Mouse (Mus musculus) myocyte (in vitro differentiated cells): ENCODE measurements around the gene Add1. TPM values are rescaled to one million over a fixed set of nuclear protein-coding genes. Genes with fewer than 3 reads are reported as not detected.

Experiments used
- H3K27me3 ChIP-seq: one replicate; pipeline ENCODE4 v1.6.1; 2011; ENCODE audit not compliant: control insufficient read depth, insufficient read depth, insufficient read length
- H3K36me3 ChIP-seq: one replicate; pipeline ENCODE4 v1.6.1; 2011; ENCODE audit not compliant: control insufficient read depth, insufficient read depth
- H3K4me2 ChIP-seq: one replicate; pipeline ENCODE4 v1.6.1; 2011; ENCODE audit warnings: low read depth, control low read depth
- H3K4me3 ChIP-seq: one replicate; pipeline ENCODE4 v1.5.1; 2011; ENCODE audit warnings: mild to moderate bottlenecking, control low read depth, moderate library complexity
- H3K79me2 ChIP-seq: one replicate; pipeline ENCODE4 v1.6.1; 2011; ENCODE audit not compliant: control insufficient read depth, insufficient read depth
- H3ac ChIP-seq: one replicate; pipeline ENCODE4 v1.6.1; 2011; ENCODE audit not compliant: control insufficient read depth, insufficient read length
- CEBPB ChIP-seq: IDR thresholded peaks from 2 replicates; pipeline ENCODE4 v1.6.1; 2011; ENCODE audit warnings: mild to moderate bottlenecking, moderate library complexity; ENCODE audit not compliant: poor library complexity, insufficient read depth, severe bottlenecking
- E2F4 ChIP-seq: IDR thresholded peaks from one replicate; pipeline ENCODE4 v1.6.1; 2011; ENCODE audit warnings: mild to moderate bottlenecking, control low read depth, moderate library complexity; ENCODE audit not compliant: insufficient read depth
- MAX ChIP-seq: IDR thresholded peaks from one replicate; pipeline ENCODE4 v1.6.1; 2011; ENCODE audit warnings: low read depth, mild to moderate bottlenecking, control low read depth
- MYOD1 ChIP-seq, 3 experiments: IDR thresholded peaks; one replicate each; pipeline ENCODE4 v1.6.1; 2011; ENCODE audit warnings: control low read depth in 2 of 3, low read depth in 2 of 3, mild to moderate bottlenecking in 2 of 3, moderate library complexity in 1 of 3; ENCODE audit not compliant: insufficient read length in 2 of 3, control insufficient read depth in 1 of 3
- MYOG ChIP-seq, 3 experiments: IDR thresholded peaks; one replicate each; pipeline ENCODE4 v1.6.1; 2011; ENCODE audit warnings: control low read depth in 2 of 3, low read depth in 2 of 3, mild to moderate bottlenecking in 2 of 3; ENCODE audit not compliant: insufficient read length in 2 of 3, control insufficient read depth in 1 of 3, insufficient read depth in 1 of 3
- POLR2A ChIP-seq: IDR thresholded peaks from one replicate; pipeline ENCODE4 v1.6.1; 2011; ENCODE audit warnings: low read depth, mild to moderate bottlenecking, control low read depth, moderate library complexity; ENCODE audit not compliant: insufficient read length
- POLR2AphosphoS2 ChIP-seq: IDR thresholded peaks from one replicate; pipeline ENCODE4 v1.6.1; 2011; ENCODE audit warnings: low read depth, control low read depth; ENCODE audit not compliant: insufficient read length
- REST ChIP-seq: IDR thresholded peaks from one replicate; pipeline ENCODE4 v1.6.1; 2011; ENCODE audit warnings: mild to moderate bottlenecking, control low read depth, moderate library complexity; ENCODE audit not compliant: insufficient read depth, insufficient read length
- SRF ChIP-seq: IDR thresholded peaks from one replicate; pipeline ENCODE4 v1.6.1; 2011; ENCODE audit warnings: low read depth; ENCODE audit not compliant: control insufficient read depth, insufficient read length
- TCF12 ChIP-seq: IDR thresholded peaks from one replicate; pipeline ENCODE4 v1.6.1; 2011; ENCODE audit warnings: mild to moderate bottlenecking, control low read depth; ENCODE audit not compliant: poor library complexity, insufficient read depth, severe bottlenecking
- TCF3 ChIP-seq: IDR thresholded peaks from one replicate; pipeline ENCODE4 v1.6.1; 2011; ENCODE audit warnings: low read depth, control low read depth; ENCODE audit not compliant: insufficient read length
- USF1 ChIP-seq: IDR thresholded peaks from one replicate; pipeline ENCODE4 v1.6.1; 2011; ENCODE audit warnings: low read depth, mild to moderate bottlenecking, control low read depth, moderate library complexity
- polyA plus RNA-seq: library from polyadenylated mRNA; unstranded; fragments of >200 nt; fragmentation: generic; extraction: Trizol; gene quantifications from one replicate; pipeline ENCODE4 v1.2.1, GENCODE M21; 2012; ENCODE audit warnings: missing spikeins

Add1 gene
- polyA plus RNA-seq, 1 experiment = 160 TPM

DNA sequence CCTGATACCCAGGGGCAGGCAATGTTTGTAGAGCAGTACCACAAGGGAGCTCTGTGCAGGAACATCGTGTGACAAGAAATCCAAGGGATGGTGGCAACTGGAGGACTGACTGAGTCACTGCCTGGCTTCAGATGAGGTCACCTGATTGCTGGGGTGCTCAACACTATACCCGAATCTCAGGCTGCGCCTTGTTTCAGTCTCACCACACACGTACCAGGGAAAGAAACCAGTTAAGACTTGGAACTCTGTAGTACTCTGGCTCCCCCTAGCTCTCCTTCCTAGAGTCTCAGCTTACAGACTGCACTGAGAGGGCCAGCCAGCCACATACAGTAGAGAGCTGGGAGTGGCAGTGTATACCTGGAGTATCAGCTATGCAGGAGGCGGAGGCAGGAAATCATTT lies 69.5 kb downstream of the Add1 start:
- no peaks in the 10 kb centered on the region for H3K79me2 ChIP-seq
- TF ChIP-seq POLR2A (no peak), MYOD1 (IDR thresholded peaks at IDR 0.05; ENCODE audit: control insufficient read depth in 1 of 3, insufficient read length in 2 of 3, low read depth in 2 of 3) (no peak), TCF3 (no peak), POLR2AphosphoS2 (no peak), MYOG (IDR thresholded peaks at IDR 0.05; ENCODE audit: control insufficient read depth in 1 of 3, insufficient read depth in 1 of 3, insufficient read length in 2 of 3, low read depth in 2 of 3) (no peak), REST (no peak), USF1 (no peak), SRF (no peak), MAX (no peak), TCF12 (no peak), E2F4 (no peak), CEBPB (no peak)
- H3K4me3 ChIP-seq = no peak overlapping the region
- H3ac ChIP-seq = no peak overlapping the region
- no peak overlapping the region for H3K4me2 ChIP-seq
- H3K27me3 ChIP-seq = no peaks in the 10 kb centered on the region
- H3K36me3 ChIP-seq = peaks cover 45% of the 10 kb centered on the region

DNA sequence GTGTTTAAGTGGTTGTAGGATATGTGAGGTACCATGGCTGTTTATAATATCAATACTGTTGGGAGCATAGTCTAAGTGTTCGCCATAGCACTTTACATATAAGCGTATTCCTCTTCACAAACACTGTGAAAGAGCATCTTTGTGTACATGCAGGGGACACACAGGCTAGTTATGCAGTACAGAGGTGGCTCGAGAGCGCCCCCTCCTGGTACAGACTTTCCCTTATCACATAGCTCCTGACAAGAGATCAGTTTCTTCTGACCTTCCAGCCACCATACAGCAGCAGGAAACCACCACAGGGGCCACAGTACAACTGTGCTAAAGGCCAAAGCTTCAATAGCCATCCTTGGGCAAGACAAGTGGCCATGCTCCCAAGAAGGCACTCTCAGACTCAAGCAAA lies 74.1 kb downstream of the Add1 start:
- no peaks in the 10 kb centered on the region for H3K27me3 ChIP-seq
- no peak overlapping the region for H3K4me2 ChIP-seq
- H3K4me3 ChIP-seq = no peak overlapping the region
- H3ac ChIP-seq = no peak overlapping the region
- no peaks in the 10 kb centered on the region for H3K79me2 ChIP-seq
- peaks cover 72% of the 10 kb centered on the region for H3K36me3 ChIP-seq
- TF ChIP-seq POLR2A = no peak
- TF ChIP-seq TCF3 = no peak
- no peak for TF ChIP-seq MYOD1 (IDR thresholded peaks at IDR 0.05; ENCODE audit: control insufficient read depth in 1 of 3, insufficient read length in 2 of 3, low read depth in 2 of 3)
- TF ChIP-seq E2F4 = no peak
- no peak for TF ChIP-seq POLR2AphosphoS2
- no peak for TF ChIP-seq USF1
- TF ChIP-seq REST = no peak
- TF ChIP-seq MYOG (IDR thresholded peaks at IDR 0.05; ENCODE audit: control insufficient read depth in 1 of 3, insufficient read depth in 1 of 3, insufficient read length in 2 of 3, low read depth in 2 of 3) = no peak
- no peak for TF ChIP-seq MAX
- TF ChIP-seq CEBPB = no peak
- no peak for TF ChIP-seq TCF12
- no peak for TF ChIP-seq SRF

DNA sequence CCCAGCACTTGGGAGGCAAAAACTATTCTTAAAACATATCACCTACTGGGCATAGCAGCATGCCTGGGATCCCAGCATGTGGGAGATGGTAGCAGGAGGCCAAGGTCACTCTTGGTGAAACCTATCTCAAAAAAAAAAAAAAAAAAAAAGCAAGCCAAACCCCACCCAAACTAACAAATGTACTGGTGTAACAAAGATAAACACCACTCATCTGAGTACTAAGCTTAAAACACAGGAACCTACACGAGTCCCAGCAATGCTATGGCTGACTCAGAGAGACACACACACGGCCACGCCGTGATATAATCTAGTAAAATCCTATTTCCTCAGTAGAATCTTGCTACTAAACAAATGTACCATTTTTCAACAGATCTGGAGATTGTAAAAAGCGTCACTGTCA lies 79.5 kb downstream of the Add1 start:
- no peak for TF ChIP-seq MYOD1 (IDR thresholded peaks at IDR 0.05; ENCODE audit: control insufficient read depth in 1 of 3, insufficient read length in 2 of 3, low read depth in 2 of 3)
- TF ChIP-seq POLR2A = no peak
- TF ChIP-seq MYOG (IDR thresholded peaks at IDR 0.05; ENCODE audit: control insufficient read depth in 1 of 3, insufficient read depth in 1 of 3, insufficient read length in 2 of 3, low read depth in 2 of 3) = no peak
- TF ChIP-seq USF1 = no peak
- no peak for TF ChIP-seq TCF3
- TF ChIP-seq CEBPB = no peak
- TF ChIP-seq E2F4 = no peak
- TF ChIP-seq POLR2AphosphoS2 = no peak
- no peak for TF ChIP-seq MAX
- no peak for TF ChIP-seq REST
- no peak for TF ChIP-seq SRF
- TF ChIP-seq TCF12 = no peak
- Histone ChIP-seq H3K79me2 (peaks cover 7% of the 10 kb centered on the region), H3K36me3 (peaks cover 80% of the 10 kb centered on the region), H3K27me3 (no peaks in the 10 kb centered on the region), H3K4me3 (no peak overlapping the region), H3ac (no peak overlapping the region), H3K4me2 (no peak overlapping the region)

DNA sequence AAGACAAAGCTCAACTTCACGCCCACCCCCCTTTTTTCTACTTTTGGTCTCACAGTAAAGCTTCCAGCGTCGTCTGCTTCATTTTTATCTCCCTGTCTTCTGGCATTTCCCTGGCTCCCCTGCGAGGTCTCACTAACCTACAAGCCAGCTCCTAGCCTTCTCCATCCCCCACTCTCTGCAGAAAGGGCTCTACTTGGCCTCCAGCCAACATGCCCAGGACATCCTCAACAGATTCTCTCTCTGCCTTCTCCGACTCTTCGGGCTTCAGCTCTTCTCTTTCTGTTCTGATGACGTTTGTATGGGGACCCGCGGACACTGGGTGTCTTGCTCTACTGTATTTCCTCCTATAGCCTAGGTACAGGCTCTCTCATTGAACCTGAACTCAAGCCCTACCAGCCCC lies 81.4 kb downstream of the Add1 start:
- no peak overlapping the region for H3K4me3 ChIP-seq
- TF ChIP-seq MYOG (IDR thresholded peaks at IDR 0.05; ENCODE audit: control insufficient read depth in 1 of 3, insufficient read depth in 1 of 3, insufficient read length in 2 of 3, low read depth in 2 of 3) (no peak), E2F4 (no peak), USF1 (no peak), MAX (no peak), MYOD1 (IDR thresholded peaks at IDR 0.05; ENCODE audit: control insufficient read depth in 1 of 3, insufficient read length in 2 of 3, low read depth in 2 of 3) (no peak), SRF (no peak), TCF12 (no peak), POLR2AphosphoS2 (no peak), POLR2A (no peak), CEBPB (no peak), REST (no peak), TCF3 (no peak)
- peaks cover 65% of the 10 kb centered on the region for H3K36me3 ChIP-seq
- peaks cover 25% of the 10 kb centered on the region for H3K79me2 ChIP-seq
- no peak overlapping the region for H3K4me2 ChIP-seq
- no peak overlapping the region for H3ac ChIP-seq
- H3K27me3 ChIP-seq = no peaks in the 10 kb centered on the region

DNA sequence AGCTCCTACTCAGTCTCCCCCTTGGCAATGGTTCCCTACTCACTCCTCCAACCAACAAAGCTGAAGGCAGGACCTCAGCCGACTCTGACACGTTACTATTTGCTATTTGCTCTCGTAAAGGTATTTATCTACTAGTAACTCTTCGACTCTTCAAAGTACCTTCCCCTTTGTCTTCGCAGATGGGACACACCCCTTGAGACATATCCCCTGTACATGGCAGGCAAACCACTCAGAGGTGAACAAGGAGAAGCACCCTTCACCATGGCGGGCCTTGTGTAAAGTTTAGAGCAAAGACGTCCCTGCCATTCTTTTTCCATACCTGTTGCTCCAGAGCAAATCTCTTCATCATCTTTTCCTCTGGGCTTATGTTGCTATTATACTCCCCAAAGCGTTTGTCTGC lies 84.1 kb downstream of the Add1 start:
- Histone ChIP-seq H3K4me2 (no peak overlapping the region), H3K4me3 (no peak overlapping the region), H3K79me2 (peaks cover 25% of the 10 kb centered on the region), H3K27me3 (no peaks in the 10 kb centered on the region), H3K36me3 (peaks cover 41% of the 10 kb centered on the region), H3ac (no peak overlapping the region)
- no peak for TF ChIP-seq TCF12
- no peak for TF ChIP-seq REST
- TF ChIP-seq MAX = no peak
- TF ChIP-seq MYOG (IDR thresholded peaks at IDR 0.05; ENCODE audit: control insufficient read depth in 1 of 3, insufficient read depth in 1 of 3, insufficient read length in 2 of 3, low read depth in 2 of 3) = no peak
- TF ChIP-seq POLR2AphosphoS2 = no peak
- TF ChIP-seq SRF = no peak
- no peak for TF ChIP-seq TCF3
- no peak for TF ChIP-seq POLR2A
- TF ChIP-seq USF1 = no peak
- TF ChIP-seq CEBPB = no peak
